In genomic region chr12:14165713-14166112, GRCm38 (mm10) we compare ENCODE assay signal across 10 mouse cellular contexts. TPM values are rescaled to one million over a fixed set of nuclear protein-coding genes. Genes with fewer than 3 reads are reported as not detected.
DNase-seq lines count a peak whose midpoint lies in the region; ATAC-seq and TF ChIP-seq lines count a peak whose summit lies in the region.
"Had no signal": no experiment of that assay in that cellular context is flagged by ENCODE, and none has a peak within 500 bp of the region (broad histone marks: within the 10 kb centered on the region; RNA-seq: fewer than 3 reads in every experiment).

No protein-coding gene starts in this region.

- intact Hi-C loops in heart, adult 2 months (cut with DNase I) = no loop called here

- no peak overlapping the region for H3K4me3 ChIP-seq in liver, postnatal 0 days (ENCODE audit: low read depth, low read length)
- no peak overlapping the region for H3K4me3 ChIP-seq in liver, embryonic 11.5 days (ENCODE audit: low read depth, low read length)
- no peak overlapping the region for H3K4me3 ChIP-seq in heart, adult 2 months
- H3K4me3 ChIP-seq: neural tube, embryonic 13.5 days had no signal

- TF ChIP-seq CTCF in liver, postnatal 0 days (IDR thresholded peaks at IDR 0.05; ENCODE audit: low read depth) = no peak
- no peak for TF ChIP-seq CTCF in heart, adult 2 months (IDR thresholded peaks at IDR 0.05)

- H3K4me2 ChIP-seq in liver, postnatal 0 days (ENCODE audit: low read depth, low read length) = no peak overlapping the region
- H3K4me2 ChIP-seq in liver, embryonic 11.5 days = no peak overlapping the region
- H3K4me2 ChIP-seq: neural tube, embryonic 13.5 days had no signal

- TF ChIP-seq EP300 in liver, postnatal 0 days (IDR thresholded peaks at IDR 0.05; ENCODE audit: low read depth) = no peak
- TF ChIP-seq EP300 in heart, adult 2 months (IDR thresholded peaks at IDR 0.05; ENCODE audit: insufficient read depth, low read depth, low read length) = 0 out of 2 replicates have a peak, but pooled peaks have one; percentile 35

- H3K27me3 ChIP-seq in liver, postnatal 0 days (ENCODE audit: insufficient read depth, low read length) = no peaks in the 10 kb centered on the region
- no peaks in the 10 kb centered on the region for H3K27me3 ChIP-seq in liver, embryonic 11.5 days (replicated peaks; ENCODE audit: control insufficient read depth, insufficient read depth, low read length)
- H3K27me3 ChIP-seq in heart, adult 2 months (ENCODE audit: control insufficient read depth, insufficient read depth, low read length) = no peaks in the 10 kb centered on the region
- H3K27me3 ChIP-seq: neural tube, embryonic 13.5 days had no signal

- WGBS in liver, postnatal 0 days (ENCODE audit: insufficient replicate concordance) = 51% methylated on average over 2 of the region's 2 CpGs
- WGBS in liver, embryonic 11.5 days = 50% methylated on average over 2 of the region's 2 CpGs
- WGBS in heart, adult 2 months = 25% methylated on average over 2 of the region's 2 CpGs

- H3K4me1 ChIP-seq in liver, postnatal 0 days (ENCODE audit: insufficient read depth) = no peaks in the 10 kb centered on the region
- H3K4me1 ChIP-seq in liver, embryonic 11.5 days (replicated peaks; ENCODE audit: control insufficient read depth, insufficient read depth, low read length) = no peaks in the 10 kb centered on the region
- H3K4me1 ChIP-seq in heart, adult 2 months (ENCODE audit: control insufficient read depth, insufficient read depth, low read length) = peaks cover 1% of the 10 kb centered on the region; the same call in 1 of the 2 replicates
- H3K4me1 ChIP-seq: neural tube, embryonic 13.5 days had no signal

- peak; percentile 17 for DNase-seq in cerebellum, adult 9-10 months
- DNase-seq in cerebellum, adult 9-11 months = no peak
- DNase-seq in liver, postnatal 0 days = peak; percentile 12
- DNase-seq in liver, embryonic 11.5 days (ENCODE audit: low spot score) = no peak
- DNase-seq in heart, adult 2 months = peak; percentile 42 to 67
- peak; percentile 21 for DNase-seq in lung, postnatal 36 days
- DNase-seq in layer of hippocampus, adult 9-10 months (ENCODE audit: low spot score) = no peak
- DNase-seq in embryo, embryonic 10.5 days (ENCODE audit: low spot score) = no peak

- H3K79me2 ChIP-seq in heart, adult 2 months (replicated peaks; ENCODE audit: control insufficient read depth, insufficient read depth, low read length) = no peaks in the 10 kb centered on the region

- no peak for TF ChIP-seq POLR2A in heart, adult 2 months (IDR thresholded peaks at IDR 0.05; ENCODE audit: insufficient read depth, low read depth, low read length)

- H3K9ac ChIP-seq in liver, postnatal 0 days (replicated peaks) = no peak overlapping the region
- H3K9ac ChIP-seq in liver, embryonic 11.5 days (ENCODE audit: low read depth, low read length) = no peak overlapping the region
- no peak overlapping the region for H3K9ac ChIP-seq in heart, adult 2 months (ENCODE audit: low read depth, low read length)
- H3K9ac ChIP-seq: neural tube, embryonic 13.5 days had no signal

- H3K36me3 ChIP-seq in liver, postnatal 0 days (replicated peaks; ENCODE audit: insufficient read depth, low read length) = no peaks in the 10 kb centered on the region
- no peaks in the 10 kb centered on the region for H3K36me3 ChIP-seq in liver, embryonic 11.5 days (ENCODE audit: control insufficient read depth, insufficient read depth, low read length)
- no peaks in the 10 kb centered on the region for H3K36me3 ChIP-seq in heart, adult 2 months (ENCODE audit: control insufficient read depth, insufficient read depth, low read length)
- H3K36me3 ChIP-seq: neural tube, embryonic 13.5 days had no signal

- no peak for ATAC-seq in liver, postnatal 0 days
- ATAC-seq in liver, embryonic 11.5 days (replicated peaks; ENCODE audit: low FRiP score) = no peak

- H3K27ac ChIP-seq in liver, postnatal 0 days (ENCODE audit: low read depth) = no peak overlapping the region
- no peak overlapping the region for H3K27ac ChIP-seq in liver, embryonic 11.5 days (ENCODE audit: low read depth, low read length)
- H3K27ac ChIP-seq in heart, adult 2 months = peak overlapping the region; percentile 73
- H3K27ac ChIP-seq: neural tube, embryonic 13.5 days had no signal

- H3K9me3 ChIP-seq in liver, postnatal 0 days (ENCODE audit: low read length) = no peaks in the 10 kb centered on the region
- H3K9me3 ChIP-seq in liver, embryonic 11.5 days (ENCODE audit: control insufficient read depth, low read length) = no peaks in the 10 kb centered on the region
- H3K9me3 ChIP-seq: neural tube, embryonic 13.5 days had no signal

RNA-seq across cellular contexts. Expression of gene Fam84a, which starts 13.9 kb away (rescaled TPM):
- polyA plus RNA-seq in liver, postnatal 0 days (2015; fragmentation: Nextera tagmentation; extraction: Ambion mirVana) = 3.1 and 3.5 TPM in 2 replicates
- 2.6 and 2.7 TPM in 2 replicates for polyA plus RNA-seq in liver, embryonic 11.5 days (2014; fragmentation: Nextera tagmentation; extraction: Ambion mirVana)
- 1 to 10 TPM in 1 of 2 experiments, under 1 TPM in 1; 0.59 to 1.4 TPM for total RNA-seq in heart, adult 2 months (2021)
- 0.70 and 0.82 TPM in 2 replicates for polyA plus RNA-seq in heart, adult 2 months (2012; rRNA removed)
- total RNA-seq: megakaryocyte, adult 5-6 weeks had no signal

Comparison
In these comparisons a context has a peak if more than half of its experiments do, and no peak if none do; other contexts are left out.
1. DNase-seq: peak in cerebellum, adult 9-10 months (single experiment), liver, postnatal 0 days (single experiment), heart, adult 2 months (2 of 2) and lung, postnatal 36 days (single experiment); none in cerebellum, adult 9-11 months (single experiment), liver, embryonic 11.5 days (single experiment), layer of hippocampus, adult 9-10 months (single experiment) and embryo, embryonic 10.5 days (single experiment).